Mouse (Mus musculus): Measurements from ENCODE around the gene Emx1.

DNA sequence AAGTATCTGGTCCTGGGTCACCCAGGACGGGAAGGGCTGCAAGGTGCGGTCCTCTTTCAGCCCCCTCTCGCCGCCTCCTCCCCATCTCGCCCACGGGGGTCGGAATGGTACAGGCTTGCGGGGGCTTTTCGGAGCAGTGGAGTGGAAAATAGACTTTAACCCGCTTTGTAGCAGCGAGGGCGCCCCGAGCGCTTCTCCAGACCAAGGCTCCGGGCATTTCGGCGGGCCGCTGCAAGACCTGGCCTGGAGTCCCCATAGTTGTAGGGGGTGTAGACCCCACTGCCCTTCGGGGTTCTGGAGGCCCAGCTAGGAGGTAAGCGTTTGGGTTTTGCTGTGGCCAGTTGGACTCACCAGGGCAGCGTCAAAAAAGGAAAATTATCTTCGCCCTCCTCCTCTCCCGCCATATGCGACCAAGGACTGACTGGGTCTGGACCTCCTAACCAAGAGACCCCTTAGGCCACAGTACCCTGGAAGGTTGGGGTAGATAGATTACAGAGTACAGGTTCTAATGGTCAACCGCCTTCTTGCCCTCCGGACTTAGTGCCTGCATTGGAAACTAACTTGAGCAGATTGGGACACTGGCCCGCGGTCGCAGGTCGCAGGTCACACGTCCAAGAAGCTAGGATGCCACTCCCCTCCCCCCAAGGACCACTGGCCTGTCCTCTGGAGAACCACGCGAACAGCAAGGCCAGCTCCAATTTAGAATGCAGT is 1.1 kb upstream of the Emx1 start:
- TF ChIP-seq GATA1 (IDR thresholded peaks at IDR 0.05; ENCODE audit: borderline replicate concordance, low read length) (no peak), CTCF (IDR thresholded peaks at IDR 0.05; ENCODE audit: low read depth, low read length) (no peak)
